Mouse (Mus musculus) bone marrow, adult 2 months (tissue): ENCODE results near the gene Trim47.

Experiments
- CTCF ChIP-seq: fragments of 200-500 bp; IDR thresholded peaks from 2 replicates; pipeline ENCODE4 v1.5.1; 2011; ENCODE audit warnings: low read length, control low read depth; ENCODE audit not compliant: control insufficient read depth, insufficient read depth
- POLR2A ChIP-seq: fragments of 200-500 bp; IDR thresholded peaks from 2 replicates; pipeline ENCODE4 v1.6.1; 2011; ENCODE audit warnings: low read depth, mild to moderate bottlenecking, control low read depth, low read length, borderline replicate concordance; ENCODE audit not compliant: control insufficient read depth

DNA sequence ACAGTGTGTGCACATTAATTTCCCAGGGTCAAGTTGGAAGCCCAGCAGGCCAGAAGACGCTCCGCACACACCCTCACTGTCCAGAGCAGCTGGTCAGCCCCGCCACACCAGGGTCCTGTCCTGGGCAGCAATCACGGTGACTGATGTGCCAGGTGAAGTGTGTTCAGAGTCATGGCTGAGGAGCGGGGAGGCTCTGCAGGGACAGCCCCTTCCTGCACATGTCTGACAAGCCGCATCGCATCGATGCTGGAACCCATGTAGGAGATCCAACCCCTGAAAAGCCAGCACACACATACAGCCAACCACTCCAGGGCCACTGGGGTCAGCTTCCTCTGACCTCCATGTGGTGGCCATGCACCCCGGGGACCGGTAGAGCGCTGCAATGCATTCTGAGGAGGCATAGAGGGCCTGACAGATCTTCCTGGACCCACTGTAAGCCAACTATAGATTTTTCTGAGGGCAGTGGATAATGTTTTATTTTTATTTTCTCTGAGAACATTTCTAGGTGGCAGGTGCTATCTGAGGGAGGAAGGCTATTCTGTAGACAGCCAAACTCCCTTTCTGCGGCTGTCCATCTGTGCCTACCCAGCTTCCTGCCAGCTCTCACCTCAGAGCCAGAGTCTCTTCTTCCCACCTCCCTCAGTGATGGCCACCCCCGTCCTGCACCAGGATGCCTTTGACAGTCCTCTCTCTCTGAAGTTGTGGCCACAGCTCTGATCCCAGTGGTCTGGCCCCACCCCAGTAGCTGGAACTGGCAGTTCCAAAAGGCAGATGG, 65.2 kb downstream of the Trim47 start:
- no peak for TF ChIP-seq CTCF
- TF ChIP-seq POLR2A, result no peak
